Mouse (Mus musculus): ENCODE data around the gene Olfr267.

Olfr267 gene

DNA sequence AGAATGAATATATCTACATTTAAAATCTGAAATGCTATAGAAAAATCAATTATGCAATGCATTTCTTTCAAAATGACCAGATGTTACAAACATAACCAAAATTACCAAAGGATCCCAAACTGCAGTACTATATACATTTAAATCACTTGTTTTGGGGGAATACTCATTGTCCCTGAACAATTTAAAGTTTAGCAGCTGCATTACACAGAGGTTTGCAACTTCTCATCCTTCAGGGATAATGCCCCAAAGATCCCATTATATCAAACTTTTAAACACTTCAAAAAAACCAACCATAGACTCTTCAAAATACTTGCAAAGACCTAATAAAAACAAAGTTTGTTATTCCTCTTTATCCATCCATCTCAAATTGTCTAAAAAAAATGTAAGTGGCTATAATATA, at the start of gene Olfr267:
Olfr267 (minus strand) TSS at position 101 of the 400 bp plus-strand sequence.
- no peak for DNase-seq (ENCODE audit: low spot score in 2 of 2)

DNA sequence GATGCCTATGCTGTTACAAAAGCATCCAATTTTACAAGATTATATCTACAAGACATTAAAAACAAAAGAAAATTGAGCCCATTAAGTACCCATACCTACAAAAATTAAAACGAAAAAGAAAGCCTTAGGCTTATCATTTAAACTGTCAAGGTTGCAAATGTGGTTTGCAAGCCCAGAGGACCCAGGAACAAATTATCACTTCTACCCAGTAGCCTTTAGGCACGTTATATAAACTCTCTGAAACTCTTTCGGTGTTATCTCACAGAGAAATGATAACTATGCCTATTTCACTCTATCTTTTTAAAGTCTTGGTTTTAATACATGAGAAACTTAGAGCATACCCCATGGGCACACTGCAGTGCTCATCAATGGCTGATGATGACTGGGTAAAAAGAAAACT, 45.4 kb upstream of the Olfr267 start:
- no peak for DNase-seq (ENCODE audit: low spot score in 2 of 2)

DNA sequence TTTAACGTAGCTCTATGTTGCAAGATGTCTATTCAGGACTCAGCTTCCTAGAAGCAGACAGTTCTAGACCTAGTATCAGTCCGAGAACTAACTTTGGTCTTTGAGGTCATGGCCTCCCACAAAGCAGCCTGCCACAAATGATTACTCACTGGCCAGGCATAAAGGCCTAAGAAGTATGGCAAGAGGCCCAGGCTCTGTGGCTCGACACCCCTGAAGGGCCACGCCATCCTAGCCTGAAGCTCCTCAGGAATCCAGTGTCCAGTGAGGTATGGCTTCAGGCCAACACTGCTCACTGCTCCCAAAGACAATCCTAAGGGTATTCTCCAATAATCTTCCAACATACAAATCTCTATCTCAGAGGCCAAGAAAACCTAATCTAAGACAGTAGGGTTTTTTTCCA, 38.4 kb upstream of the Olfr267 start:
- DNase-seq (ENCODE audit: low spot score in 2 of 2): no peak

DNA sequence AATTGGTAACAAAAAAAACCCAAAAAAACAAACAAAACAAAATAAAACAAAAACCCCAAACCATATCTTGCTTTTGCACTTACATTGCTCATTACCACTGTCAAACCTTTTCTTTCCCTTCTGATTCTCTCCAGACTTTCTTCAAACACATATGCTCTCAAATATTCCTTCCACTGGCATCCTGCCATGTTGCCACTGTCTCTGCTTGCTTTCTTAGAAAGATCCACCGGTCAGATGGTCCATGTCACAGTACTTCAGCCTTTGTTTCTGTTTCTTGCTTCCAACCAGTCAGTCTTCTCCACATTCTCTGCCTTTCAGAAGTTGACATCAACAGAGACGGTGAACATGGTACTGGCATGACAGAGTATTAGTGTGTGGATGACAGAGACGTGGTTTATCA, 857 bp downstream of the Olfr267 start:
- no peak for DNase-seq (ENCODE audit: low spot score in 2 of 2)

DNA sequence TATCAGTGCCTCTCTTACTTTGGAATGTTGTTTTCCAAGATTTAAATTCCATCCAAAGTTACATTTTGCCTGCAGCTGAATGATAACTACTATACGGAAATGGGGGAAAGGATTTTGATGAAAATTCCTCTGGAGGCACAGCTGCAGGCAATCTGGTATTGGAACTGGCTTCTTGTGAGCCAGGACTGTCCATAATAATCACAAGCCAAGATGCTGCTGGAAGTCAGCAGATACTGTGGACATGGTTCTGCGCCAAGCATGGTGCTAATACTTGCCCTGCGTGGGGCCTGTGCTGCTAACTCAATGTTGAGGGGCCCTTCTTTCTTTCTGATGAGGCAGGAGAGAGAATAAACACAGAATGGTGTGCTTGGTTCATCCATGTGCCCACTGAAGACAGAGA, 24.1 kb downstream of the Olfr267 start:
- no peak for DNase-seq (ENCODE audit: low spot score in 2 of 2)

DNA sequence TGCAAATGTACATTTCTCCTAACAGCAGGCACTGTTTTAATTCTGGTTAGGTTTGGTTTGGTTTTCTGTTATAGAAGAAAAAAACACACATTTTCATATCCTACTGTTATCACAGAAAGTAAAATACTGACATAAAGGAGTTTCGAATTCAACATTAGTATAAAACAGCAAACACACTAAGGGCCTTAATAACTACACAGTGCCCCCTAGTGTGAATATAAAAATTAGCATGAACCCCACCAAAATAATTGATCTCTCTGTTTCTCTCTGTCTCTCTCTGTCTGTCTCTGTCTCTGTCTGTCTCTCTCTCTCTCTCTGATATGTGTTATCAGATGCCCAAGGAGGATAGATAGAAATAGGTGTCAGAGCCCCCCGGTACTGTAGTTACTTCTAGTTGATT, 38.0 kb downstream of the Olfr267 start:
- no peak for DNase-seq (ENCODE audit: low spot score in 2 of 2)

DNA sequence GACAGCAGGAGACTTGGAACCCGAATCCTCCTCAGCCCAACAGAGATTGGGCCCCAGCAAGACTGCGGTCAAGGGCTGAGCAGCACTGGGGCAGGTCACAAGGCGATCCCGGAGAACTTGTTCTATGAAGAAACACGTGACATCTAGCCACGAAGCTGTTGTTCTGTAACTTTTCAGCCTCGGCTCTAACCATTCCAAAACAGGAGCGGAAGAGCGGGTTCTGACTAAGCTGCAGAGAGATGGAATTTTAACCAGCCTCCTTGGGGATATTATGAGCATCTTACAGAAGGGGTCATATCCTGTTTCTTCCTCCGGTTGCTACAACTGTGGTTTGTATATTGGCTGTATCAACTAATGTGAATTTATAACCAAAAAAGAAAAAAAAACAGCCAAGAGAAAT, 38.4 kb downstream of the Olfr267 start:
- DNase-seq (ENCODE audit: low spot score in 2 of 2): peak in 1 of 2 experiments; percentile 9

DNA sequence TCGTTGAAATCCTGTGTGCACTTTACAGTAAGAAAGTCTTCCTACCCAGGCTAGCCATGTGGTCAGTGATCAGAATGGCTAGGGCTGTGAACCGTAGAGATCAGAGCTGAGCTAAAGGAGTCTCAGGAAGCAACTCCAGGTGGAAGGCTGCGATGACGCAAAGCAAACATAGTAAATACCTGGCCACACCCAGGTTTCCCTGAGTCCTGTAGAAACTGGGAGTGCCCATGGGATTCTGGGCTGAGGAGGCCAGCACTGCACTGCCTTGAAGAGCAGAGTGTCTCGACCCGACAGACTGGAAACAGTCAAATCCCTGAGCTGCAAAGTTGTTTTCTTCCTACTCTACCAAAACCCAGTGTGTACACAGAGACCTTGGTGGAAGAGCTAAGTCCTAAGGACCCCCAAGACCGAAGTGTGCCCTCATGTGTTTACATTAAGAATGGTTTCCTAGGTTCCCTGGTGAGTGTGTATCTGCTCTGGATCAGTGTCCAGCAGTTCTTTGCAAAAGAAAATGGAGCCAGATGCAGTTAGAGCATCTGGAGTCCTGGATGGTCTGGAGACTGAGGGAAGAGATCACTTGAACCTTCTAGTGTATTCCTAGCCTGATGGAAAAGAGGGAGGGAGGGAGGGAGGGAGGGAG, 41.8 kb downstream of the Olfr267 start:
- DNase-seq (ENCODE audit: low spot score in 2 of 2): no peak

DNA sequence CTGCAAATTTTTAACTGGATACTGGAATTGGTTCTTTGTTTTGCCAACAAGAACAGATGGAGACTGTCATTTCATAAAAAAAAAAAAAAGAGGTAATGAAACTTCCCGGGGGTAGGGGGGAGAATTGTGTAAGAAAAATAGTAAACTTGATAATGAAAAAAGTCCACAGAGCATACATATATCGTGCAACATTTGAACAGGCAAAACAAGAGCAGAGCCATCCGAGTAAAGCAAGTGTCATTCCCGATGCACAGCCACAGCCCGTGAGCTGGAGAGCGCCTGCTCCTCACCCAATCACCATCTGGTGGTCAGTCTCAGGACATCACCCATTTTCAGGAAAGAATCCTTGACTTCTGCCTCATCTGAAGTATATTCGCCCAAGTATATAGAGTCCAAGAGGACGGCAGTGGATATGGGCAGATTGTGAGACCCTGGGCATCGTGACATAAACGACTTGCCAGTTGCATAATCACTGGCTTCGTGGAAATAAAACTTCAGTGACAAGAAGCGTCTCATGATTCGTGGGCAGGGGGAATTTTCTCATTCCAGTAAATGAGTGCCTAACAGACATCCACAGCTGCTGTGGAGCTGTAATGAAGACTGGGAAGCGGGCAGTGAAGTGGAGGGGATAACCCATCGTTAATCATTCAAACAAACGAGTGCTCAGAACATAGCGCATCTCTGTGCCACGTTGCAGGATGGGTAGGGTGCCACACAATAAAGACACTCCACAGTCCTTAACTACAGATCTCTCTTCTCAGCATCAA, 50.5 kb downstream of the Olfr267 start:
- DNase-seq (ENCODE audit: low spot score in 2 of 2): peak; percentile 12 to 17

Measured in right cerebral cortex, adult 2 months (tissue).